Mouse (Mus musculus) cortical plate, adult 2 months (tissue): ENCODE data around the gene Hkdc1. TPM values are rescaled to one million over a fixed set of nuclear protein-coding genes. Genes with fewer than 3 reads are reported as not detected.

Experiments
- H3K27ac ChIP-seq: fragments of 200-500 bp; 2 replicates; pipeline ENCODE4 v1.5.1; 2012; ENCODE audit warnings: low read length, control low read depth, inconsistent platforms; ENCODE audit not compliant: insufficient read depth
- H3K4me1 ChIP-seq: fragments of 200-500 bp; 2 replicates; pipeline ENCODE4 v1.6.1; 2011; ENCODE audit warnings: low read length; ENCODE audit not compliant: control insufficient read depth, insufficient read depth
- H3K4me3 ChIP-seq: fragments of 200-500 bp; 2 replicates; pipeline ENCODE4 v1.5.1; 2011; ENCODE audit warnings: mild to moderate bottlenecking, low read length, control low read depth; ENCODE audit not compliant: insufficient read depth
- CTCF ChIP-seq: fragments of 200-500 bp; IDR thresholded peaks from 2 replicates; pipeline ENCODE4 v1.5.1; 2011; ENCODE audit warnings: mild to moderate bottlenecking, control low read depth, low read length; ENCODE audit not compliant: insufficient read depth; ENCODE audit errors: extremely low read depth
- POLR2A ChIP-seq: fragments of 200-500 bp; IDR thresholded peaks from 2 replicates; pipeline ENCODE4 v1.6.1; 2011; ENCODE audit warnings: mild to moderate bottlenecking, low read length, control low read depth; ENCODE audit not compliant: insufficient read depth; ENCODE audit errors: extremely low read depth
- polyA plus RNA-seq: library from polyadenylated mRNA; depleted of rRNA; stranded (reverse); fragments of >200 nt; gene quantifications from 2 replicates; pipeline ENCODE4 v1.2.3, GENCODE M21; 2012

Hkdc1 gene
- polyA plus RNA-seq, 1 experiment, result 18.6 TPM

DNA sequence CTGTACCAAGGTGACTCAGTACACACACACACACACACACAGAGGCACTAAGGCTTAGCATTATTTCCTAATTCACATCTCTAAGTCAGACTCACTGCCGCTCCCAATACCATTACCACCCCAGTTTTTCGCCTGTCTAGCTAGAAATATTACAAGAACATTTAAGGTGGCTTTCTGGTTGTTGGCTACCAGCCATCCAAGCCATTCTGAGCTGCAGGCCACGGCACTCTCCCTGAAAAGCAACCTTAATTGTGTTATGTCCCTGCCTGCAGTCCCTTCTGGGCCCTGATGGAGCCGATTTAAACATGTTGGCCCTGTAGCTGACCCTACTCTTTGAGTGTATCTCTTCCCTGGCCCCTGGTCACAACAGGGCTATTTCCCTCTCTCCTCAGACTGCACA, 80.3 kb downstream of the Hkdc1 start:
- Histone ChIP-seq H3K4me3 (no peak overlapping the region), H3K4me1 (peaks cover 3% of the 10 kb centered on the region; the same call in 1 of the 2 replicates), H3K27ac (no peak overlapping the region)
- no peak for TF ChIP-seq POLR2A
- TF ChIP-seq CTCF, result no peak

- Histone ChIP-seq H3K4me3 (peak overlapping the region; percentile 53), H3K4me1 (peaks cover 3% of the 10 kb centered on the region; the same call in 1 of the 2 replicates), H3K27ac (peak overlapping the region; percentile 12; the same call in 1 of the 2 replicates)
- TF ChIP-seq POLR2A, result no peak
- no peak for TF ChIP-seq CTCF
Measured at GRCm38 (mm10) chr10:62340991-62341390, 81.3 kb downstream of the Hkdc1 start.

- Histone ChIP-seq H3K27ac (peak overlapping the region; percentile 72), H3K4me3 (peak overlapping the region; percentile 53), H3K4me1 (peaks cover 3% of the 10 kb centered on the region; the same call in 1 of the 2 replicates)
- peak; percentile 87 for TF ChIP-seq POLR2A
- TF ChIP-seq CTCF, result no peak
Measured at GRCm38 (mm10) chr10:62340095-62340731, 82.1 kb downstream of the Hkdc1 start.

GRCm38 (mm10) chr10:62339211-62340094, 82.8 kb downstream of the Hkdc1 start:
- peaks cover 3% of the 10 kb centered on the region for H3K4me1 ChIP-seq
- peak overlapping the region; percentile 72 for H3K27ac ChIP-seq
- peak overlapping the region; percentile 53 for H3K4me3 ChIP-seq
- TF ChIP-seq POLR2A, result no peak
- TF ChIP-seq CTCF, result no peak

DNA sequence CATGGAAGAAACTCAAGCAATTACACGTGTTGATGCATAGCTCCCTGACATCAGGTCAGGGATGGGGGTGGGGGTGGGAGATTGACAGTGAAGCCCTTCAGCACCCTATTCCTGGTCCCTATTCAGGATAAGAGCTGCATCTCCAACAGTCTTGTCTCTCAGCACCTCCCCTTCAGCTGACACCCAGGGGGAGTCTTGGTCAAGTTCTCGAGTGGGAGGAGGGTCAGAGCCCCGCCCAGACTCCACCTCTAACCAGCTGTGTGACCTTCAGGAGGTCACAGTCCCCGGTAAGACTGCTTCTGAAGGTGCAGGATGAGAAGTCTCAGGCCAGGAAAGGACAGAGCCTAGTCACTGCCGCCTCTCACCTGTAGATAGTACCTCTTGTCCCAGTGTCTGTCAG, 83.7 kb downstream of the Hkdc1 start:
- no peak overlapping the region for H3K27ac ChIP-seq

GRCm38 (mm10) chr10:62338176-62338575, 84.1 kb downstream of the Hkdc1 start:
- TF ChIP-seq CTCF (no peak), POLR2A (no peak)
- Histone ChIP-seq H3K27ac (no peak overlapping the region), H3K4me3 (peak overlapping the region; percentile 53; the same call in 1 of the 2 replicates), H3K4me1 (peaks cover 7% of the 10 kb centered on the region)

More for the DNA sequence above, 83.7 kb downstream of the Hkdc1 start:
- no peak for TF ChIP-seq CTCF
- no peak for TF ChIP-seq POLR2A
- Histone ChIP-seq H3K4me1 (peaks cover 4% of the 10 kb centered on the region), H3K4me3 (peak overlapping the region; percentile 53)

DNA sequence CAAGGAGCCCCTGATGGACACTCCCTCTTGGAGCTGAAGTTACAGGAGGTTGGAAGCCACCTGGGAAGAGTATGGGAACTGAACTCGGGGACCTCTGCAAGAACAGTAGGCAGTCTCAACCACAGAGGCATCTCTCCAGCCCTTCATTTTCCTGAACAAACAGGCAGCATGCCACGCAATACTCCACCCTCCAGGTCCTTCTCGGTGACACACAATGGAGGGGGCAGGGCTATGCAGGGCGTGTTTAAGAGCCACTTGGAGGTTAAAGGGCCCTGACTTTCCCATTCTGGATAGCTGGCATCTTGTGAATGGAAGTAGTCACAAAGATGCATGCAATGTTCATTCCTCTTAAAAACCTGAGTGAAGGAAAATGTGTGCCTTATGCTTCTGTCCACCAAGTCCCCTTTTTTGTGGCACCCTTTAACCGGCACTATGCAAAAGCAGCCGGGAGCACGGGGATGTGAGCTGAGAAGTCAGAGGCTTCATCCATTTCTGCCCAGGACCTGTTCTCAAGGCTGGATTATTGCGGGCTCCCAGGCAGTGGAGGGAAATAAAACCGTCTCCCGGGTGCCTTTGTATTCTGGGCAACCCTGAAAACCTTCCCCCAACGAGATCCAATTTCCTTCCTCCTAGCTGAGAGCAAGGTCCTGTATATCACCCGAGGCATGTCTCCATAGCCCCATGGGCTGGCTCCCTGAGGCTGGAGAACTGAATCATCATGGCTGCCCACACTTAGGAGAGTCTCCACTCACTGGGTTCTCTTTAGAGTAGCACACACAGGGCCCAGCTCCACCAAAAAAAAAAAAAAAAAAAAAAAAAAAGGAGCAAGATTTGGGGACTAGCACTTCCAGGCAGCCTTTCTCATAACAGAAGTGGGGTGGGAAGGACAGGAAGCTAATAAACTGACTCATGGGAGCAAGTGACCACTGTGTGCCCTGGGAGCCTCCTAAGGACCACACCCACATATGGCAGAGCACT, 85.4 kb downstream of the Hkdc1 start:
- no peak overlapping the region for H3K27ac ChIP-seq
- no peak overlapping the region for H3K4me3 ChIP-seq
- H3K4me1 ChIP-seq, result peaks cover 7% of the 10 kb centered on the region
- no peak for TF ChIP-seq CTCF
- no peak for TF ChIP-seq POLR2A

DNA sequence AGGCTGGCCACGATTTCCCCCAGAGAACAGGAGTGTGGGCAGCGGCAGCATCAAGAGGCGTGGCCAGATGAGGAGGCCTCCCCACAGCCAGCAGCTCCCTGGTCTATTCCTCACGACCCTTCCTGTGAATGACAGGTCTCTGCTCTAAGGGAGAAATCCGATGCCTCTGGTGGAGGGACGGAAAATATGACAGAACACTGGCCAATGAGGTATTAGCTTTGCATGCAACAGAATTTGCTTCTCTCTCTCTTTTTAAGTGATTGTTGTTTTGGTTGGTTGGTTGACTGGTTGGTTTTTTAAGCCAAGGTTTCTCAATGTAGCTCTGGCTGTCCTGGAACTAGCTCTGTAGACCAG, 86.9 kb downstream of the Hkdc1 start:
- TF ChIP-seq CTCF (no peak), POLR2A (no peak)
- H3K4me3 ChIP-seq, result no peak overlapping the region
- no peak overlapping the region for H3K27ac ChIP-seq
- peaks cover 9% of the 10 kb centered on the region for H3K4me1 ChIP-seq
